Mouse (Mus musculus) MEL (cell line): ENCODE measurements at regions not wholly inside any gene's neighbourhood (a gene's known extent, or its start where the extent isn't known, plus 50 kb on each side); places are given as distances from the start of the nearest gene placed in this dataset.

Experiments used
- DNase-seq: peaks from one replicate; pipeline ENCODE4 v3.0.0; 2011; ENCODE audit warnings: low read depth, low spot score
- H3K27ac ChIP-seq: 2 replicates; pipeline ENCODE4 v1.5.1; 2012; ENCODE audit warnings: low read depth, mild to moderate bottlenecking, control low read depth, low read length, moderate library complexity; ENCODE audit not compliant: control insufficient read depth
- H3K27me3 ChIP-seq, 2 experiments: fragments of 150-350 bp in 1 of 2; sonication (generic) in 1 of 2; 2 replicates each; pipeline ENCODE4 v1.6.1; 2012; ENCODE audit warnings: low read length in 2 of 2, mild to moderate bottlenecking in 2 of 2, improper control_type of control experiment in 1 of 2, moderate library complexity in 1 of 2; ENCODE audit not compliant: insufficient read depth in 2 of 2, control insufficient read depth in 1 of 2
- H3K36me3 ChIP-seq, 2 experiments: 2 replicates each; pipeline ENCODE4 v1.6.1; 2012 to 2014; ENCODE audit warnings: low read length in 2 of 2, improper control_type of control experiment in 1 of 2, inconsistent platforms in 1 of 2, mild to moderate bottlenecking in 1 of 2; ENCODE audit not compliant: insufficient read depth in 2 of 2, control insufficient read depth in 1 of 2
- H3K4me1 ChIP-seq, 2 experiments: fragments of 150-350 bp in 1 of 2; sonication (generic) in 1 of 2; 2 replicates each; pipeline ENCODE4 v1.6.1; 2012; ENCODE audit warnings: low read length in 2 of 2, improper control_type of control experiment in 1 of 2, mild to moderate bottlenecking in 1 of 2; ENCODE audit not compliant: insufficient read depth in 2 of 2, control insufficient read depth in 1 of 2
- H3K4me3 ChIP-seq, 2 experiments: fragments of 150-350 bp in 1 of 2; sonication (generic) in 1 of 2; 2 replicates each; pipeline ENCODE4 v1.5.1; 2012; ENCODE audit warnings: low read depth in 2 of 2, low read length in 2 of 2, mild to moderate bottlenecking in 2 of 2, moderate library complexity in 2 of 2, control low read depth in 1 of 2, improper control_type of control experiment in 1 of 2; ENCODE audit not compliant: control insufficient read depth in 1 of 2, insufficient read depth in 1 of 2
- H3K79me2 ChIP-seq: 2 replicates; pipeline ENCODE4 v1.6.1; 2012; ENCODE audit warnings: mild to moderate bottlenecking, low read length, moderate library complexity; ENCODE audit not compliant: control insufficient read depth, poor library complexity, insufficient read depth
- H3K9ac ChIP-seq: 2 replicates; pipeline ENCODE4 v1.6.1; 2012; ENCODE audit warnings: low read depth, mild to moderate bottlenecking, control low read depth, low read length, moderate library complexity; ENCODE audit not compliant: control insufficient read depth, poor library complexity, severe bottlenecking
- H3K9me3 ChIP-seq: fragments of 150-350 bp; sonication (generic); replicated peaks from 2 replicates; pipeline ENCODE4 v1.6.1; 2012; ENCODE audit warnings: mild to moderate bottlenecking, low read length, improper control_type of control experiment, moderate library complexity; ENCODE audit not compliant: insufficient read depth
- CHD2 ChIP-seq: IDR thresholded peaks from 2 replicates; pipeline ENCODE4 v1.6.1; 2011; ENCODE audit warnings: low read length, improper control_type of control experiment
- CTCF ChIP-seq, 3 experiments: IDR thresholded peaks in 2 of 3; conservative IDR thresholded peaks in 1 of 3; 2 replicates each; pipeline ENCODE4 v1.5.1; 2011 to 2012; ENCODE audit warnings: low read length in 3 of 3, low read depth in 2 of 3, mild to moderate bottlenecking in 2 of 3, improper control_type of control experiment in 1 of 3, inconsistent platforms in 1 of 3, mixed read lengths in 1 of 3, moderate library complexity in 1 of 3; ENCODE audit not compliant: control insufficient read depth in 1 of 3, insufficient read depth in 1 of 3, poor library complexity in 1 of 3, severe bottlenecking in 1 of 3
- EP300 ChIP-seq, 2 experiments: IDR thresholded peaks; 2 replicates each; pipeline ENCODE4 v1.6.1; 2011; ENCODE audit warnings: improper control_type of control experiment in 2 of 2, low read length in 2 of 2, low read depth in 1 of 2, mild to moderate bottlenecking in 1 of 2
- ETS1 ChIP-seq: IDR thresholded peaks from 2 replicates; pipeline ENCODE4 v1.6.1; 2012; ENCODE audit warnings: low read depth, mild to moderate bottlenecking, inconsistent platforms, low read length, improper control_type of control experiment, moderate library complexity
- JUND ChIP-seq: IDR thresholded peaks from 2 replicates; pipeline ENCODE4 v1.6.1; 2011; ENCODE audit warnings: low read depth, mild to moderate bottlenecking, improper control_type of control experiment, low read length
- MAX ChIP-seq: IDR thresholded peaks from 2 replicates; pipeline ENCODE4 v1.6.1; 2011; ENCODE audit warnings: low read length, improper control_type of control experiment
- MEF2A ChIP-seq: IDR thresholded peaks from 2 replicates; pipeline ENCODE4 v1.6.1; 2014; ENCODE audit warnings: low read depth, mild to moderate bottlenecking, inconsistent platforms, low read length, improper control_type of control experiment; ENCODE audit not compliant: poor library complexity, insufficient replicate concordance, severe bottlenecking; ENCODE audit errors: extremely low read depth
- RAD21 ChIP-seq: IDR thresholded peaks from 2 replicates; pipeline ENCODE4 v1.6.1; 2011; ENCODE audit warnings: mild to moderate bottlenecking, low read depth, low read length, improper control_type of control experiment
- SIN3A ChIP-seq: IDR thresholded peaks from 2 replicates; pipeline ENCODE4 v1.6.1; 2012; ENCODE audit warnings: low read length, improper control_type of control experiment, inconsistent platforms
- SMC3 ChIP-seq: IDR thresholded peaks from 2 replicates; pipeline ENCODE4 v1.6.1; 2011; ENCODE audit warnings: low read depth, low read length, improper control_type of control experiment
- TAL1 ChIP-seq: IDR thresholded peaks from 2 replicates; pipeline ENCODE4 v1.6.1; 2012; ENCODE audit warnings: mild to moderate bottlenecking, inconsistent platforms, low read length, moderate library complexity, mixed read lengths
- TBP ChIP-seq: IDR thresholded peaks from 2 replicates; pipeline ENCODE4 v1.8.0; 2011; ENCODE audit warnings: low read depth, low read length, improper control_type of control experiment
- UBTF ChIP-seq: IDR thresholded peaks from 2 replicates; pipeline ENCODE4 v1.6.1; 2012; ENCODE audit warnings: low read depth, mild to moderate bottlenecking, inconsistent platforms, low read length, improper control_type of control experiment, moderate library complexity, borderline replicate concordance; ENCODE audit not compliant: insufficient read depth
- USF1 ChIP-seq: IDR thresholded peaks from 2 replicates; pipeline ENCODE4 v1.6.1; 2014; ENCODE audit warnings: low read depth, mild to moderate bottlenecking, inconsistent platforms, low read length, improper control_type of control experiment, moderate library complexity
- USF2 ChIP-seq, 2 experiments: IDR thresholded peaks; 2 replicates each; pipeline ENCODE4 v1.6.1; 2011 to 2012; ENCODE audit warnings: improper control_type of control experiment in 2 of 2, low read length in 2 of 2, borderline replicate concordance in 1 of 2, inconsistent platforms in 1 of 2, low read depth in 1 of 2, mild to moderate bottlenecking in 1 of 2; ENCODE audit not compliant: insufficient read depth in 1 of 2
- ZC3H11A ChIP-seq: IDR thresholded peaks from 2 replicates; pipeline ENCODE4 v1.6.1; 2012; ENCODE audit warnings: low read depth, mild to moderate bottlenecking, inconsistent platforms, low read length, improper control_type of control experiment
- ZNF384 ChIP-seq: IDR thresholded peaks from 2 replicates; pipeline ENCODE4 v1.6.1; 2012; ENCODE audit warnings: low read depth, mild to moderate bottlenecking, inconsistent platforms, low read length, improper control_type of control experiment

- peaks cover 0 to 5% of the 10 kb centered on the region in 2 experiments; a peak in 1 of 4 replicates for H3K4me1 ChIP-seq
- no peaks in the 10 kb centered on the region for H3K79me2 ChIP-seq
- no peaks in the 10 kb centered on the region for H3K27me3 ChIP-seq
- no peaks in the 10 kb centered on the region; a peak in 1 of 4 replicates for H3K36me3 ChIP-seq
- peak overlapping the region; percentile 56 to 83 for H3K4me3 ChIP-seq
- H3K9me3 ChIP-seq = no peaks in the 10 kb centered on the region
- TF ChIP-seq JUND = no peak
- TF ChIP-seq UBTF = no peak
- no peak for TF ChIP-seq ETS1
- TF ChIP-seq SIN3A = no peak
- no peak for TF ChIP-seq ZNF384
- no peak for TF ChIP-seq CHD2
- TF ChIP-seq CTCF (IDR thresholded peaks at IDR 0.05 in 2 of 3, conservative IDR thresholded peaks at IDR 0.05 in 1 of 3; ENCODE audit: control insufficient read depth in 1 of 3, insufficient read depth in 1 of 3, low read depth in 2 of 3, low read length in 3 of 3, poor library complexity in 1 of 3, severe bottlenecking in 1 of 3) = no peak
- no peak for TF ChIP-seq SMC3
- TF ChIP-seq MEF2A = no peak
- TF ChIP-seq EP300 (IDR thresholded peaks at IDR 0.05; ENCODE audit: low read depth in 1 of 2, low read length in 2 of 2) = no peak
- no peak for TF ChIP-seq ZC3H11A
- TF ChIP-seq TBP = no peak
- TF ChIP-seq MAX = no peak
- TF ChIP-seq RAD21 = no peak
- no peak for TF ChIP-seq USF1
- no peak for TF ChIP-seq TAL1
- TF ChIP-seq USF2 (IDR thresholded peaks at IDR 0.05; ENCODE audit: borderline replicate concordance in 1 of 2, insufficient read depth in 1 of 2, low read depth in 1 of 2, low read length in 2 of 2) = no peak
- TF ChIP-seq, all 39 proteins: peak for 0
- Histone ChIP-seq H3K27ac (no peak overlapping the region), H3K9ac (peak overlapping the region; percentile 72)
- peak; percentile 27 for DNase-seq
Measured at GRCm38 (mm10) chr3:129392814-129393804, 60.6 kb upstream of the Enpep start.

- Histone ChIP-seq H3K4me1 (peaks cover 0 to 1% of the 10 kb centered on the region in 2 experiments; a peak in 1 of 4 replicates), H3K27me3 (no peaks in the 10 kb centered on the region), H3K79me2 (no peaks in the 10 kb centered on the region), H3K4me3 (no peak overlapping the region), H3K9me3 (no peaks in the 10 kb centered on the region), H3K27ac (no peak overlapping the region), H3K9ac (no peak overlapping the region), H3K36me3 (no peaks in the 10 kb centered on the region)
- DNase-seq = no peak
- TF ChIP-seq CTCF (IDR thresholded peaks at IDR 0.05 in 2 of 3, conservative IDR thresholded peaks at IDR 0.05 in 1 of 3; ENCODE audit: control insufficient read depth in 1 of 3, insufficient read depth in 1 of 3, low read depth in 2 of 3, low read length in 3 of 3, poor library complexity in 1 of 3, severe bottlenecking in 1 of 3) = no peak
Measured at GRCm38 (mm10) chr3:129397481-129397880, 65.0 kb upstream of the Enpep start.
